Mouse (Mus musculus): ENCODE measurements around the gene Sdf2l1. TPM values are rescaled to one million over a fixed set of nuclear protein-coding genes. Genes with fewer than 3 reads are reported as not detected.

Sdf2l1 gene
- polyA plus RNA-seq, 1 experiment = 28.0 TPM

- H3K4me3 ChIP-seq (replicated peaks; ENCODE audit: control insufficient read depth, low read depth, low read length) = no peak overlapping the region
- peaks cover 2% of the 10 kb centered on the region; the same call in 1 of the 2 replicates for H3K4me1 ChIP-seq (ENCODE audit: control insufficient read depth, insufficient read depth, low read length)
- TF ChIP-seq POLR2A (IDR thresholded peaks at IDR 0.05; ENCODE audit: borderline replicate concordance, control insufficient read depth, low read depth, low read length) (no peak), CTCF (IDR thresholded peaks at IDR 0.05; ENCODE audit: control insufficient read depth, insufficient read depth, low read length) (no peak)
- 80% methylated on average over 7 of the region's 7 CpGs for WGBS
- no peak overlapping the region for H3K27ac ChIP-seq (ENCODE audit: control insufficient read depth, insufficient read depth, low read depth, low read length, poor library complexity)
These were observed 670 bp upstream of the Sdf2l1 start for GRCm38 (mm10) chr16:17132906-17133200.

GRCm38 (mm10) chr16:17131191-17132088 lies 743 bp downstream of the Sdf2l1 start:
- 3% methylated on average over 43 of the region's 43 CpGs for WGBS
- Histone ChIP-seq H3K27ac (ENCODE audit: control insufficient read depth, insufficient read depth, low read depth, low read length, poor library complexity) (peak overlapping the region; percentile 14; the same call in 1 of the 2 replicates), H3K4me3 (replicated peaks; ENCODE audit: control insufficient read depth, low read depth, low read length) (peak overlapping the region; percentile 86), H3K4me1 (ENCODE audit: control insufficient read depth, insufficient read depth, low read length) (peaks cover 2% of the 10 kb centered on the region; the same call in 1 of the 2 replicates)
- no peak for TF ChIP-seq CTCF (IDR thresholded peaks at IDR 0.05; ENCODE audit: control insufficient read depth, insufficient read depth, low read length)
- TF ChIP-seq POLR2A (IDR thresholded peaks at IDR 0.05; ENCODE audit: borderline replicate concordance, control insufficient read depth, low read depth, low read length) = peak; percentile 17; the same call in 1 of the 2 replicates

GRCm38 (mm10) chr16:17127292-17127691 lies 4.9 kb downstream of the Sdf2l1 start:
- 96% methylated on average over 1 of the region's 1 CpGs for WGBS
- Histone ChIP-seq H3K4me3 (replicated peaks; ENCODE audit: control insufficient read depth, low read depth, low read length) (no peak overlapping the region), H3K27ac (ENCODE audit: control insufficient read depth, insufficient read depth, low read depth, low read length, poor library complexity) (no peak overlapping the region), H3K4me1 (ENCODE audit: control insufficient read depth, insufficient read depth, low read length) (peaks cover 4% of the 10 kb centered on the region; the same call in 1 of the 2 replicates)
- peak; percentile 75 for TF ChIP-seq CTCF (IDR thresholded peaks at IDR 0.05; ENCODE audit: control insufficient read depth, insufficient read depth, low read length)
- TF ChIP-seq POLR2A (IDR thresholded peaks at IDR 0.05; ENCODE audit: borderline replicate concordance, control insufficient read depth, low read depth, low read length) = no peak

GRCm38 (mm10) chr16:17124871-17125520 lies 7.2 kb downstream of the Sdf2l1 start, which contains the start of gene 2610318N02Rik:
2610318N02Rik (minus strand) TSS chr16:17125167.
- WGBS = under 1% methylated on average over 25 of the region's 25 CpGs
- Histone ChIP-seq H3K4me1 (ENCODE audit: control insufficient read depth, insufficient read depth, low read length) (peaks cover 2% of the 10 kb centered on the region; the same call in 1 of the 2 replicates), H3K27ac (ENCODE audit: control insufficient read depth, insufficient read depth, low read depth, low read length, poor library complexity) (no peak within 1 kb of the TSS), H3K4me3 (replicated peaks; ENCODE audit: control insufficient read depth, low read depth, low read length) (peak within 1 kb of the TSS; percentile 68)
- peak; percentile 69; the same call in 1 of the 2 replicates for TF ChIP-seq POLR2A (IDR thresholded peaks at IDR 0.05; ENCODE audit: borderline replicate concordance, control insufficient read depth, low read depth, low read length)
- TF ChIP-seq CTCF (IDR thresholded peaks at IDR 0.05; ENCODE audit: control insufficient read depth, insufficient read depth, low read length) = no peak

- Histone ChIP-seq H3K27ac (ENCODE audit: control insufficient read depth, insufficient read depth, low read depth, low read length, poor library complexity) (no peak overlapping the region), H3K4me3 (replicated peaks; ENCODE audit: control insufficient read depth, low read depth, low read length) (peak overlapping the region; percentile 68), H3K4me1 (ENCODE audit: control insufficient read depth, insufficient read depth, low read length) (peaks cover 2% of the 10 kb centered on the region; the same call in 1 of the 2 replicates)
- TF ChIP-seq POLR2A (IDR thresholded peaks at IDR 0.05; ENCODE audit: borderline replicate concordance, control insufficient read depth, low read depth, low read length) = no peak
- TF ChIP-seq CTCF (IDR thresholded peaks at IDR 0.05; ENCODE audit: control insufficient read depth, insufficient read depth, low read length) = no peak
- 17% methylated on average over 22 of the region's 22 CpGs for WGBS
These were observed 7.9 kb downstream of the Sdf2l1 start for GRCm38 (mm10) chr16:17124119-17124870.

- WGBS = 92% methylated on average over 14 of the region's 14 CpGs
- Histone ChIP-seq H3K4me1 (ENCODE audit: control insufficient read depth, insufficient read depth, low read length) (peaks cover 2% of the 10 kb centered on the region; the same call in 1 of the 2 replicates), H3K27ac (ENCODE audit: control insufficient read depth, insufficient read depth, low read depth, low read length, poor library complexity) (no peak overlapping the region), H3K4me3 (replicated peaks; ENCODE audit: control insufficient read depth, low read depth, low read length) (no peak overlapping the region)
- no peak for TF ChIP-seq CTCF (IDR thresholded peaks at IDR 0.05; ENCODE audit: control insufficient read depth, insufficient read depth, low read length)
- no peak for TF ChIP-seq POLR2A (IDR thresholded peaks at IDR 0.05; ENCODE audit: borderline replicate concordance, control insufficient read depth, low read depth, low read length)
These were observed 10.6 kb downstream of the Sdf2l1 start for GRCm38 (mm10) chr16:17121569-17121968.

GRCm38 (mm10) chr16:17117309-17117799 lies 14.8 kb downstream of the Sdf2l1 start:
- WGBS = 86% methylated on average over 5 of the region's 5 CpGs
- Histone ChIP-seq H3K4me3 (replicated peaks; ENCODE audit: control insufficient read depth, low read depth, low read length) (no peak overlapping the region), H3K27ac (ENCODE audit: control insufficient read depth, insufficient read depth, low read depth, low read length, poor library complexity) (no peak overlapping the region), H3K4me1 (ENCODE audit: control insufficient read depth, insufficient read depth, low read length) (no peaks in the 10 kb centered on the region)
- TF ChIP-seq CTCF (IDR thresholded peaks at IDR 0.05; ENCODE audit: control insufficient read depth, insufficient read depth, low read length) (no peak), POLR2A (IDR thresholded peaks at IDR 0.05; ENCODE audit: borderline replicate concordance, control insufficient read depth, low read depth, low read length) (no peak)

Measured in bone marrow, adult 2 months (tissue).